Mouse (Mus musculus) CH12.LX (cell line): ENCODE data around the gene Lmo1. TPM values are rescaled to one million over a fixed set of nuclear protein-coding genes. Genes with fewer than 3 reads are reported as not detected.

Experiments used
- DNase-seq: peaks from one replicate; pipeline ENCODE4 v3.0.0-alpha.2; 2013; ENCODE audit errors: extremely low read depth
- H3K27ac ChIP-seq: 2 replicates; pipeline ENCODE4 v1.5.1; 2012; ENCODE audit warnings: low read depth, mild to moderate bottlenecking, control low read depth, moderate library complexity; ENCODE audit not compliant: insufficient read depth
- H3K27me3 ChIP-seq: replicated peaks from 2 replicates; pipeline ENCODE3; 2012; ENCODE audit warnings: inconsistent platforms
- H3K36me3 ChIP-seq, 2 experiments: replicated peaks in 1 of 2; 2 replicates each; pipeline versions ENCODE3 to v1.6.1; 2012; ENCODE audit warnings: inconsistent platforms in 1 of 2, low read length in 1 of 2, mild to moderate bottlenecking in 1 of 2, mixed read lengths in 1 of 2, moderate library complexity in 1 of 2; ENCODE audit not compliant: control insufficient read depth in 1 of 2, insufficient read depth in 1 of 2
- H3K4me1 ChIP-seq, 2 experiments: 2 replicates each; pipeline ENCODE4 v1.6.1; 2012; ENCODE audit warnings: inconsistent platforms in 1 of 2, moderate library complexity in 1 of 2; ENCODE audit not compliant: insufficient read depth in 2 of 2, control insufficient read depth in 1 of 2
- H3K4me2 ChIP-seq: 2 replicates; pipeline ENCODE4 v1.6.1; 2012; ENCODE audit warnings: low read depth, mild to moderate bottlenecking, control low read depth; ENCODE audit not compliant: poor library complexity, insufficient read depth, severe bottlenecking
- H3K4me3 ChIP-seq, 3 experiments: fragments of 150-350 bp in 1 of 3; sonication (generic) in 1 of 3; replicated peaks in 1 of 3; 2 replicates each; pipeline versions ENCODE3 to v1.5.1; 2011 to 2012; ENCODE audit warnings: low read depth in 2 of 3, low read length in 2 of 3, mild to moderate bottlenecking in 2 of 3, moderate library complexity in 2 of 3, control low read depth in 1 of 3, improper control_type of control experiment in 1 of 3, inconsistent platforms in 1 of 3, mixed read lengths in 1 of 3; ENCODE audit not compliant: poor library complexity in 1 of 3
- H3K79me2 ChIP-seq: replicated peaks from 2 replicates; pipeline ENCODE4 v1.6.1; 2012; ENCODE audit warnings: mild to moderate bottlenecking, moderate library complexity; ENCODE audit not compliant: control insufficient read depth, poor library complexity, insufficient read depth, severe bottlenecking; ENCODE audit errors: extremely low read depth
- H3K9ac ChIP-seq: 2 replicates; pipeline ENCODE4 v1.6.1; 2012; ENCODE audit warnings: low read depth, mild to moderate bottlenecking, control low read depth, moderate library complexity; ENCODE audit not compliant: insufficient read depth
- H3K9me3 ChIP-seq: replicated peaks from 2 replicates; pipeline ENCODE3; 2012; ENCODE audit warnings: low read length, inconsistent platforms, mixed read lengths
- CHD1 ChIP-seq: IDR thresholded peaks from 2 replicates; pipeline ENCODE4 v1.6.1; 2012; ENCODE audit warnings: low read depth, low read length, improper control_type of control experiment, inconsistent platforms
- CHD2 ChIP-seq: IDR thresholded peaks from 2 replicates; pipeline ENCODE4 v1.6.1; 2011; ENCODE audit warnings: low read length, improper control_type of control experiment
- E2F4 ChIP-seq: IDR thresholded peaks from 2 replicates; pipeline ENCODE4 v1.6.1; 2011; ENCODE audit warnings: low read depth, low read length, improper control_type of control experiment; ENCODE audit not compliant: insufficient replicate concordance
- ETS1 ChIP-seq: conservative IDR thresholded peaks from 2 replicates; pipeline ENCODE4 v1.6.1; 2012; ENCODE audit warnings: low read depth, mild to moderate bottlenecking, inconsistent platforms, low read length, improper control_type of control experiment, moderate library complexity
- IRF4 ChIP-seq: IDR thresholded peaks from 2 replicates; pipeline ENCODE4 v1.6.1; 2014; ENCODE audit warnings: low read depth, mild to moderate bottlenecking, inconsistent platforms, low read length, improper control_type of control experiment
- JUN ChIP-seq: IDR thresholded peaks from 2 replicates; pipeline ENCODE4 v1.6.1; 2011; ENCODE audit warnings: low read depth, mild to moderate bottlenecking, low read length, improper control_type of control experiment, moderate library complexity; ENCODE audit not compliant: insufficient read depth
- JUND ChIP-seq: conservative IDR thresholded peaks from 2 replicates; pipeline ENCODE4 v1.6.1; 2011; ENCODE audit warnings: low read depth, low read length, improper control_type of control experiment
- KAT2A ChIP-seq: IDR thresholded peaks from 2 replicates; pipeline ENCODE4 v1.6.1; 2012; ENCODE audit warnings: low read length, improper control_type of control experiment, inconsistent platforms; ENCODE audit not compliant: insufficient replicate concordance
- MAFK ChIP-seq: IDR thresholded peaks from 2 replicates; pipeline ENCODE4 v1.6.1; 2011; ENCODE audit warnings: low read length, improper control_type of control experiment; ENCODE audit not compliant: insufficient replicate concordance
- MEF2A ChIP-seq: IDR thresholded peaks from 2 replicates; pipeline ENCODE4 v1.6.1; 2014; ENCODE audit warnings: low read depth, mild to moderate bottlenecking, inconsistent platforms, low read length, improper control_type of control experiment, borderline replicate concordance
- MXI1 ChIP-seq: IDR thresholded peaks from 2 replicates; pipeline ENCODE4 v1.6.1; 2011; ENCODE audit warnings: mild to moderate bottlenecking, low read depth, low read length, improper control_type of control experiment
- NELFE ChIP-seq: IDR thresholded peaks from 2 replicates; pipeline ENCODE4 v1.6.1; 2011; ENCODE audit warnings: low read depth, low read length, improper control_type of control experiment
- NRF1 ChIP-seq: IDR thresholded peaks from 2 replicates; pipeline ENCODE4 v1.6.1; 2014; ENCODE audit warnings: low read depth, mild to moderate bottlenecking, inconsistent platforms, low read length, improper control_type of control experiment, moderate library complexity
- PAX5 ChIP-seq: IDR thresholded peaks from 2 replicates; pipeline ENCODE4 v1.6.1; 2012; ENCODE audit warnings: low read length, inconsistent platforms, mixed read lengths
- POLR2A ChIP-seq: IDR thresholded peaks from 2 replicates; pipeline ENCODE4 v1.6.1; 2011; ENCODE audit warnings: low read depth, mild to moderate bottlenecking, improper control_type of control experiment, low read length
- RAD21 ChIP-seq: IDR thresholded peaks from 2 replicates; pipeline ENCODE4 v1.6.1; 2011; ENCODE audit warnings: low read depth, mild to moderate bottlenecking, low read length, improper control_type of control experiment, moderate library complexity
- SMC3 ChIP-seq: IDR thresholded peaks from 2 replicates; pipeline ENCODE4 v1.6.1; 2011; ENCODE audit warnings: low read depth, low read length, improper control_type of control experiment
- TCF12 ChIP-seq: IDR thresholded peaks from 2 replicates; pipeline ENCODE4 v1.6.1; 2014; ENCODE audit warnings: low read depth, mild to moderate bottlenecking, inconsistent platforms, low read length, improper control_type of control experiment
- UBTF ChIP-seq: IDR thresholded peaks from 2 replicates; pipeline ENCODE4 v1.6.1; 2012; ENCODE audit warnings: low read depth, mild to moderate bottlenecking, inconsistent platforms, low read length, improper control_type of control experiment, moderate library complexity
- USF1 ChIP-seq: IDR thresholded peaks from 2 replicates; pipeline ENCODE4 v1.6.1; 2014; ENCODE audit warnings: low read depth, mild to moderate bottlenecking, inconsistent platforms, low read length, improper control_type of control experiment
- ZC3H11A ChIP-seq: IDR thresholded peaks from 2 replicates; pipeline ENCODE4 v1.6.1; 2012; ENCODE audit warnings: low read depth, mild to moderate bottlenecking, inconsistent platforms, low read length, improper control_type of control experiment
- ZNF384 ChIP-seq: IDR thresholded peaks from 2 replicates; pipeline ENCODE4 v1.6.1; 2012; ENCODE audit warnings: low read depth, low read length, improper control_type of control experiment, inconsistent platforms
- dilution Hi-C: fragments of 300-500 bp; cut with MboI; formaldehyde crosslinking; loops from 2 replicates; pipeline ENCODE4 v1.14.3; 2020; ENCODE audit warnings: low sequenced_read_pairs; ENCODE audit not compliant: extremely low pct_unique_long_range_greater_than_20kb, extremely low pct_ligation_motif_present
- in situ Hi-C: fragments of 300-500 bp; cut with MboI; formaldehyde crosslinking; loops from 3 replicates; pipeline ENCODE4 v1.14.3; 2019; ENCODE audit warnings: low sequenced_read_pairs, low pct_ligation_motif_present, low pct_unique_long_range_greater_than_20kb, mixed read lengths
- polyA plus RNA-seq: library from polyadenylated mRNA; unstranded; fragments of >175 nt; gene quantifications from 2 replicates; pipeline ENCODE4 v1.2.1, GENCODE M21; 2012; ENCODE audit warnings: low read depth; ENCODE audit not compliant: insufficient read length
- total RNA-seq, 2 experiments: library from RNA; depleted of rRNA; stranded (reverse); fragments of 300-350 nt in 1 of 2; fragments of >200 nt in 1 of 2; gene quantifications; 2 replicates each; pipeline ENCODE4 v1.2.3; 2012 to 2014

The Lmo1 gene
- total and polyA plus RNA-seq, 3 experiments: 0.30 TPM; not detected in 2

DNA sequence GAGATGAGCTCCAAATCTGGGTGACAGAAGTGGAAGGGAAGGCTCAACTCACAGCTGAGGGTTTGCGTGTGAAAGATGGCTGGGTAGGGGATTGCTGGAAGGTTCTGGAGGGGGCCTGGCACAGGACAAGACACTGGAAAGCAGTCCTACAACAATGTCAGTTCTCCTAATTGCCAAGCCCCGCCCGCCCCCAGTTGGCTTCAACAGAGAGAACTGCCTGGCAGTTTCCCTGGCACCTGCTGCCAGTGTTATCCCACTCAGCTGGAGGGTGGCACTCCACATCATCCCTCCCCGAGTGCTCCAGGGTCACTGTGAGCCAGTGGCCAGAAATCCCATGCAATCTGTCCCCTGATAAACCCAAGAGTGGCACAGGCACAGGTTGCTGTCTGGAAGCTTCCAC is 23.9 kb downstream of the Lmo1 start:
- no peaks in the 10 kb centered on the region for H3K36me3 ChIP-seq
- dilution Hi-C loops (no loop called here), in situ Hi-C loops (no loop called here)
- H3K27ac ChIP-seq: no peak overlapping the region
- H3K4me3 ChIP-seq: no peak overlapping the region
- H3K4me1 ChIP-seq: peaks cover 0 to 8% of the 10 kb centered on the region in 2 experiments; a peak in 2 of 4 replicates
- peaks cover 4% of the 10 kb centered on the region for H3K9me3 ChIP-seq
- H3K9ac ChIP-seq: no peak overlapping the region
- no peak overlapping the region for H3K4me2 ChIP-seq
- no peaks in the 10 kb centered on the region for H3K79me2 ChIP-seq
- no peak for DNase-seq
- H3K27me3 ChIP-seq: peaks cover 78% of the 10 kb centered on the region
- TF ChIP-seq MAFK (no peak), CHD2 (no peak), POLR2A (no peak), ZNF384 (no peak), RAD21 (no peak), ZC3H11A (no peak), ETS1 (no peak), MXI1 (no peak)

DNA sequence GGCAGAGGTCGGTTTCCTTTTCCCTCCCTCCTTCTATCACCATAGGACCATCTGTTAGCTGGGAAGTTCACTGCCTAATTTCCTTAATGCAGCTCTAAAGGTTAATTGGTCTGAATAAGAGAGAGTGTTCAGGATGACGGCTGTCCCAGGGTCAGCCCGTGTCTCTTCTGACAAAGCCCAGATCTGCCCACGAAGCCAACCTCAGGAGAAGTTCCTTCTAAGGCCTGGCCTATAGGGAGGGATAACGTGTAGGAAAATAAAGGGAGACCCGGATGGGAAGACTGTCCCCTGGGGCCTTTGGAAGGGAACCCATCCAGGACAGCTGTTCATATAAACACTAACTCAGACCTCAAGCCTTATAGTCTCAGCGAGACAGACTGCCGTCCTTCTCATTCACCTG is 29.8 kb downstream of the Lmo1 start:
- Histone ChIP-seq H3K4me3 (no peak overlapping the region), H3K27ac (no peak overlapping the region), H3K9me3 (peaks cover 4% of the 10 kb centered on the region), H3K79me2 (no peaks in the 10 kb centered on the region), H3K36me3 (no peaks in the 10 kb centered on the region)
- no peak for DNase-seq
- TF ChIP-seq TCF12 (no peak), RAD21 (no peak), CHD2 (no peak), SMC3 (no peak), PAX5 (no peak), CHD1 (no peak), JUN (no peak), ZNF384 (no peak), NELFE (no peak), E2F4 (no peak), MAFK (no peak), MEF2A (no peak), NRF1 (no peak), JUND (no peak), KAT2A (no peak), USF1 (no peak), IRF4 (no peak), UBTF (no peak)
- TF ChIP-seq, all 38 proteins: peak for 0
- H3K4me2 ChIP-seq: no peak overlapping the region
- in situ Hi-C loops (no loop called here), dilution Hi-C loops (no loop called here)
- no peak overlapping the region for H3K9ac ChIP-seq
- H3K4me1 ChIP-seq: no peaks in the 10 kb centered on the region
- peaks cover 87% of the 10 kb centered on the region for H3K27me3 ChIP-seq
